Mouse (Mus musculus) left cerebral cortex, postnatal 4 days (tissue): Measurements from ENCODE around the gene Spice1. TPM values are rescaled to one million over a fixed set of nuclear protein-coding genes. Genes with fewer than 3 reads are reported as not detected.

Experiments used
- total RNA-seq, 2 experiments: library from RNA; stranded (reverse); gene quantifications; 2 replicates each; pipeline ENCODE4 v1.2.3; 2021

The Spice1 gene
- total RNA-seq, 2 experiments from 2014 or later: 15.0 to 18.8 TPM

Other genes with a start within 250 kb of the Spice1 start
- 100 to 1,000 TPM; 237 to 255 TPM for gene Atp6v1a, start 207.4 kb upstream of the Spice1 start, total RNA-seq
- 10 to 100 TPM; 56.0 to 60.5 TPM for gene Naa50, start 207.3 kb upstream of the Spice1 start, total RNA-seq
- gene Usf3, start 173.9 kb upstream of the Spice1 start, total RNA-seq: 10 to 100 TPM; 27.7 to 27.9 TPM
- gene Sidt1, start 13.9 kb upstream of the Spice1 start, total RNA-seq: 10 to 100 TPM; 16.0 to 17.9 TPM
- 1 to 10 TPM; 6.9 to 7.3 TPM for gene Cfap44, start 47.7 kb downstream of the Spice1 start, total RNA-seq
- gene Boc, start 211.8 kb downstream of the Spice1 start, total RNA-seq: 10 to 100 TPM; 20.0 to 22.4 TPM